In genomic region chr13:19619216-19619927, GRCm38 (mm10) we compare ENCODE assay signal across 9 mouse cellular contexts. TPM values are rescaled to one million over a fixed set of nuclear protein-coding genes. Genes with fewer than 3 reads are reported as not detected.
A peak's percentile ranks its signal among the peaks of the same experiment; 100 is the strongest.
DNase-seq lines count a peak whose midpoint lies in the region; ATAC-seq and TF ChIP-seq lines count a peak whose summit lies in the region.
"Had no signal": no experiment of that assay in that cellular context is flagged by ENCODE, and none has a peak within 500 bp of the region (broad histone marks: within the 10 kb centered on the region; RNA-seq: fewer than 3 reads in every experiment).

Gene Epdr1 (minus strand): TSS chr13:19619927.

- TF ChIP-seq CTCF in left cerebral cortex, adult 2 months (IDR thresholded peaks at IDR 0.05) = peak; percentile 67

- H3K36me3 ChIP-seq in hindbrain, embryonic 15.5 days = no peaks in the 10 kb centered on the region
- H3K36me3 ChIP-seq in macrophage (ENCODE audit: inconsistent target) = no peaks in the 10 kb centered on the region

- H3K9me3 ChIP-seq in hindbrain, embryonic 15.5 days = no peaks in the 10 kb centered on the region

- peak; percentile 85 for ATAC-seq in hindbrain, embryonic 15.5 days (ENCODE audit: low FRiP score, low read depth)

- H3K4me2 ChIP-seq in hindbrain, embryonic 15.5 days = peak within 1 kb of the TSS; percentile 81

- H3K4me3 ChIP-seq in hindbrain, embryonic 15.5 days = peak within 1 kb of the TSS; percentile 89
- H3K4me3 ChIP-seq in left cerebral cortex, adult 2 months = peak within 1 kb of the TSS; percentile 90
- H3K4me3 ChIP-seq in macrophage (ENCODE audit: inconsistent target) = peak within 1 kb of the TSS; percentile 16; the same call in 1 of the 2 replicates

- intact Hi-C loops in left cerebral cortex, adult 2 months (cut with DNase I) = loop anchor here (10.0 kb wide), 1 partner anchor 225 kb away; the partner anchor contains the start of gene Stard3nl

- DNase-seq in adipocyte (ENCODE audit: low spot score) = peak; percentile 84
- DNase-seq in cerebellum, postnatal 4 days (ENCODE audit: low spot score in 2 of 2) = peak; percentile 50 to 73
- peak; percentile 67 for DNase-seq in gastrocnemius, adult 18-20 months (ENCODE audit: low spot score)
- peak; percentile 69 to 77 for DNase-seq in left cerebral cortex, adult 2 months (ENCODE audit: extremely low spot score in 1 of 2, low spot score in 2 of 2)
- DNase-seq in right cerebral cortex, postnatal 10 days (ENCODE audit: low spot score in 2 of 2) = peak; percentile 85
- peak; percentile 47 for DNase-seq in yolk sac, embryonic 10.5 days (ENCODE audit: low spot score)

- peak within 1 kb of the TSS; percentile 93 for H3K9ac ChIP-seq in hindbrain, embryonic 15.5 days

- no peaks in the 10 kb centered on the region for H3K79me2 ChIP-seq in macrophage (ENCODE audit: inconsistent target)

- no peaks in the 10 kb centered on the region; the same call in 1 of the 2 replicates for H3K27me3 ChIP-seq in hindbrain, embryonic 15.5 days

- H3K27ac ChIP-seq in hindbrain, embryonic 15.5 days (replicated peaks) = peak within 1 kb of the TSS; percentile 92
- peak within 1 kb of the TSS; percentile 95 for H3K27ac ChIP-seq in left cerebral cortex, adult 2 months
- H3K27ac ChIP-seq in macrophage = no peak within 1 kb of the TSS

- H3K4me1 ChIP-seq in hindbrain, embryonic 15.5 days (replicated peaks) = peaks cover 30% of the 10 kb centered on the region

- WGBS in hindbrain, embryonic 15.5 days = under 1% methylated on average over 46 of the region's 46 CpGs
- WGBS in macrophage (ENCODE audit: missing documents) = 1% methylated on average over 45 of the region's 46 CpGs

RNA-seq across cellular contexts. Expression of gene Epdr1, which starts in this region (rescaled TPM):
- total RNA-seq in gastrocnemius, adult 18-20 months (2021) = 100 to 1,000 TPM; 111 to 112 TPM
- 27.4 and 30.1 TPM in 2 replicates for polyA plus RNA-seq in hindbrain, embryonic 15.5 days (2015; fragmentation: Nextera tagmentation; extraction: Ambion mirVana)
- total RNA-seq in left cerebral cortex, adult 2 months (2021) = 10 to 100 TPM; 98.4 to 98.5 TPM
- 1 to 10 TPM in 1 of 26 experiments, under 1 TPM in 1, not detected in 24; 0.58 to 4.7 TPM for total RNA-seq in macrophage (2018; cell fraction: chromatin; rRNA removed)
- under 1 TPM; 0.12 to 0.90 (median 0.33) TPM for total RNA-seq in macrophage (2018; cell fraction: cytosol; rRNA removed)
- total RNA-seq in macrophage (2018; cell fraction: nucleus; rRNA removed) = 1 to 10 TPM in 4 of 26 experiments, under 1 TPM in 17, not detected in 5; 0.24 to 1.2 (median 0.51) TPM
- polyA plus RNA-seq in macrophage (2018) = 0.23 to 0.67 TPM (median 0.46 TPM) in 3 replicates
- total RNA-seq: neutrophil, adult 5-6 weeks had no signal

Comparison
In these comparisons a context has a peak if more than half of its experiments do, and no peak if none do; other contexts are left out.
1. RNA of gene Epdr1 (polyA plus RNA-seq): 27.4 to 30.1 TPM in hindbrain, embryonic 15.5 days; 0.23 to 0.67 TPM in macrophage; every median in the first group is over 10 times any median in the second.
2. H3K4me3 ChIP-seq: peak in every context shown above with its lines; median percentile 90 in left cerebral cortex, adult 2 months; 89 in hindbrain, embryonic 15.5 days; 16 in macrophage.
3. Peak in every context shown above with its lines, with median percentiles within 50 percentile points of each other: DNase-seq.